Mouse (Mus musculus): Measurements from ENCODE around the gene Atxn7.
"Not testable (repeated sequence)": the region's sequence is repeated elsewhere in the genome, so short reads cannot be mapped to it uniquely, and the experiment has no call there.

The Atxn7 gene

GRCm38 (mm10) chr14:13961401-13962112 lies at the start of gene Atxn7, which contains the start of gene Thoc7:
TSS of gene Atxn7 (plus strand) at chr14:13961440.
TSS of gene Thoc7 (minus strand) at chr14:13961852.
- DNase-seq (ENCODE audit: low spot score in 2 of 2) = peak; percentile 31 to 45

GRCm38 (mm10) chr14:13914387-13915082 lies 46.7 kb upstream of the Atxn7 start, which contains the start of gene Gm281:
TSS of gene Gm281 (minus strand) at chr14:13914478.
- DNase-seq (ENCODE audit: low spot score in 2 of 2) = no peak

GRCm38 (mm10) chr14:13915207-13915606 lies 46.0 kb upstream of the Atxn7 start:
- no peak for DNase-seq (ENCODE audit: low spot score in 2 of 2)

- no peak for DNase-seq (ENCODE audit: low spot score in 2 of 2)
Observed at GRCm38 (mm10) chr14:13917208-13917607, 44.0 kb upstream of the Atxn7 start.

- DNase-seq (ENCODE audit: low spot score in 2 of 2) = peak in 1 of 2 experiments; percentile 68
Observed at GRCm38 (mm10) chr14:13917630-13918029, 43.6 kb upstream of the Atxn7 start.

GRCm38 (mm10) chr14:13933290-13934051 lies 27.8 kb upstream of the Atxn7 start:
- no peak for DNase-seq (ENCODE audit: low spot score in 2 of 2)

GRCm38 (mm10) chr14:13934052-13934371 lies 27.2 kb upstream of the Atxn7 start:
- no peak for DNase-seq (ENCODE audit: low spot score in 2 of 2)

- DNase-seq (ENCODE audit: low spot score in 2 of 2) = no peak
Observed at GRCm38 (mm10) chr14:13944686-13945085, 16.6 kb upstream of the Atxn7 start.

GRCm38 (mm10) chr14:13948345-13948744 lies 12.9 kb upstream of the Atxn7 start:
- DNase-seq (ENCODE audit: low spot score in 2 of 2) = no peak

- no peak for DNase-seq (ENCODE audit: low spot score in 2 of 2)
Observed at GRCm38 (mm10) chr14:13950401-13950800, 10.8 kb upstream of the Atxn7 start.

- not testable (repeated sequence) for DNase-seq (ENCODE audit: low spot score in 2 of 2)
Observed at GRCm38 (mm10) chr14:13952151-13952550, 9.1 kb upstream of the Atxn7 start.

GRCm38 (mm10) chr14:13960079-13960478 lies 1.2 kb upstream of the Atxn7 start:
- peak in 1 of 2 experiments; percentile 24 for DNase-seq (ENCODE audit: low spot score in 2 of 2)

GRCm38 (mm10) chr14:13960482-13961325 lies 536 bp upstream of the Atxn7 start:
- DNase-seq (ENCODE audit: low spot score in 2 of 2) = peak; percentile 38 to 67

GRCm38 (mm10) chr14:13962476-13962875 lies 1.2 kb downstream of the Atxn7 start:
- no peak for DNase-seq (ENCODE audit: low spot score in 2 of 2)

GRCm38 (mm10) chr14:13963527-13963926 lies 2.3 kb downstream of the Atxn7 start:
- no peak for DNase-seq (ENCODE audit: low spot score in 2 of 2)

- no peak for DNase-seq (ENCODE audit: low spot score in 2 of 2)
Observed at GRCm38 (mm10) chr14:13967607-13968006, 6.4 kb downstream of the Atxn7 start.

- no peak for DNase-seq (ENCODE audit: low spot score in 2 of 2)
Observed at GRCm38 (mm10) chr14:13968476-13968875, 7.2 kb downstream of the Atxn7 start.

GRCm38 (mm10) chr14:13970513-13970912 lies 9.3 kb downstream of the Atxn7 start:
- DNase-seq (ENCODE audit: low spot score in 2 of 2) = no peak

- no peak for DNase-seq (ENCODE audit: low spot score in 2 of 2)
Observed at GRCm38 (mm10) chr14:13971644-13972234, 10.5 kb downstream of the Atxn7 start.

GRCm38 (mm10) chr14:13977498-13977897 lies 16.3 kb downstream of the Atxn7 start:
- no peak for DNase-seq (ENCODE audit: low spot score in 2 of 2)

GRCm38 (mm10) chr14:13981286-13981685 lies 20.0 kb downstream of the Atxn7 start:
- DNase-seq (ENCODE audit: low spot score in 2 of 2) = no peak
